Comparison of ENCODE assay signal across 30 mouse cellular contexts in the genomic region with DNA sequence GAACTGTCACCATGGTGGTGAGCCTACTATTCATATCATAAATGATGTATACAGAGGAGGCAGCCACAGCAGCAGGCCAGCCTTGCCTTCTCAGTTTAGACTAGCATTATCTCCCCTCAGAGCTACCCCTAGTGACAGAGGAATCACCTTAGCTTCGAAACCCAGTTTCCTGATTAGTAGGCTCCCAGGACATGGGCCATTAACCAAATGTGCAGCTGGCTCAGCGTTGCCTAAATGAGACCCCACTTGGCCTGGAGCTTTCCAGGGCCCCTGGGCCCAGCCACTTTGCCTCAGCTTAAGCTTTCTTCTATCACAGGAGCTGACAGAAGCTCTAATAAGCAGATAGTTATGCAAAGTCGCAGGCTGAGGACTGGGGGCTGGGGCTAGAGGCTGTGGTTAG. TPM values are rescaled to one million over a fixed set of nuclear protein-coding genes. Genes with fewer than 3 reads are reported as not detected.
DNase-seq lines count a peak whose midpoint lies in the region; ATAC-seq and TF ChIP-seq lines count a peak whose summit lies in the region.
"Had no signal": no experiment of that assay in that cellular context is flagged by ENCODE, and none has a peak within 500 bp of the region (broad histone marks: within the 10 kb centered on the region; RNA-seq: fewer than 3 reads in every experiment).

No protein-coding gene starts in this region.

- peak overlapping the region; percentile 17; the same call in 1 of the 2 replicates for H3K27ac ChIP-seq in hindbrain, embryonic 11.5 days (ENCODE audit: low read depth, low read length)
- H3K27ac ChIP-seq in hindbrain, embryonic 14.5 days, result no peak overlapping the region
- H3K27ac ChIP-seq in neural tube, embryonic 13.5 days (replicated peaks), result peak overlapping the region; percentile 65
- no peak overlapping the region for H3K27ac ChIP-seq in neural tube, embryonic 15.5 days (replicated peaks)
- no peak overlapping the region for H3K27ac ChIP-seq in hindbrain, embryonic 15.5 days (replicated peaks)
- H3K27ac ChIP-seq in thymus, adult 2 months (ENCODE audit: control insufficient read depth, insufficient read depth, low read length), result no peak overlapping the region
- H3K27ac ChIP-seq: heart, adult 2 months; heart, embryonic 13.5 days; kidney, postnatal 0 days; liver, embryonic 12.5 days had no signal

- H3K9me3 ChIP-seq in hindbrain, embryonic 11.5 days (ENCODE audit: control insufficient read depth, low read length), result no peaks in the 10 kb centered on the region
- no peaks in the 10 kb centered on the region for H3K9me3 ChIP-seq in hindbrain, embryonic 14.5 days (ENCODE audit: control insufficient read depth, low read length)
- no peaks in the 10 kb centered on the region for H3K9me3 ChIP-seq in neural tube, embryonic 13.5 days
- H3K9me3 ChIP-seq in neural tube, embryonic 15.5 days (replicated peaks), result no peaks in the 10 kb centered on the region
- H3K9me3 ChIP-seq in hindbrain, embryonic 15.5 days, result no peaks in the 10 kb centered on the region
- H3K9me3 ChIP-seq: heart, embryonic 13.5 days; liver, embryonic 12.5 days had no signal

- no peak overlapping the region for H3K4me3 ChIP-seq in hindbrain, embryonic 11.5 days (ENCODE audit: low read depth, low read length)
- no peak overlapping the region for H3K4me3 ChIP-seq in hindbrain, embryonic 14.5 days (replicated peaks; ENCODE audit: low read length)
- H3K4me3 ChIP-seq in neural tube, embryonic 13.5 days, result no peak overlapping the region
- no peak overlapping the region for H3K4me3 ChIP-seq in neural tube, embryonic 15.5 days (replicated peaks)
- no peak overlapping the region for H3K4me3 ChIP-seq in hindbrain, embryonic 15.5 days
- H3K4me3 ChIP-seq in thymus, adult 2 months (ENCODE audit: control insufficient read depth, insufficient read depth, low read length), result no peak overlapping the region
- H3K4me3 ChIP-seq: erythroblast, embryonic 14.5 days; heart, adult 2 months; heart, embryonic 13.5 days; liver, embryonic 12.5 days had no signal

- peak; percentile 25 for DNase-seq in hindbrain, embryonic 11.5 days (ENCODE audit: low spot score)
- no peak for DNase-seq in hindbrain, embryonic 14.5 days (ENCODE audit: low spot score)
- no peak for DNase-seq in layer of hippocampus, adult 18-20 months (ENCODE audit: low spot score in 2 of 2)
- no peak for DNase-seq in thymus, adult 2 months
- DNase-seq: adrenal gland, postnatal 14 days; cerebellum, adult 11-12 months; cerebellum, adult 9-11 months; heart, adult 2 months; heart, postnatal 14 days; kidney, adult 8-10 months; kidney, postnatal 4 days; layer of hippocampus, postnatal 36 days; left cerebral cortex, postnatal 4 days; liver, postnatal 0 days; lung, postnatal 36 days; right cerebral cortex, postnatal 14 days; thymus, postnatal 14 days had no signal

- no peak overlapping the region for H3K4me2 ChIP-seq in hindbrain, embryonic 11.5 days (replicated peaks; ENCODE audit: low read depth, low read length)
- no peak overlapping the region for H3K4me2 ChIP-seq in hindbrain, embryonic 14.5 days (replicated peaks)
- no peak overlapping the region for H3K4me2 ChIP-seq in neural tube, embryonic 13.5 days
- H3K4me2 ChIP-seq in neural tube, embryonic 15.5 days, result no peak overlapping the region
- no peak overlapping the region for H3K4me2 ChIP-seq in hindbrain, embryonic 15.5 days
- H3K4me2 ChIP-seq: heart, embryonic 13.5 days; liver, embryonic 12.5 days had no signal

- no peaks in the 10 kb centered on the region; the same call in 1 of the 2 replicates for H3K4me1 ChIP-seq in hindbrain, embryonic 11.5 days (replicated peaks; ENCODE audit: control insufficient read depth, insufficient read depth, low read length)
- peaks cover 17% of the 10 kb centered on the region; the same call in 1 of the 2 replicates for H3K4me1 ChIP-seq in hindbrain, embryonic 14.5 days (replicated peaks; ENCODE audit: control insufficient read depth, insufficient read depth, low read length)
- H3K4me1 ChIP-seq in neural tube, embryonic 13.5 days (replicated peaks), result peaks cover 56% of the 10 kb centered on the region
- peaks cover 36% of the 10 kb centered on the region for H3K4me1 ChIP-seq in neural tube, embryonic 15.5 days
- peaks cover 21% of the 10 kb centered on the region for H3K4me1 ChIP-seq in hindbrain, embryonic 15.5 days (replicated peaks)
- H3K4me1 ChIP-seq in thymus, adult 2 months (replicated peaks; ENCODE audit: control insufficient read depth, insufficient read depth, low read length), result no peaks in the 10 kb centered on the region
- H3K4me1 ChIP-seq: liver, embryonic 12.5 days had no signal

- TF ChIP-seq POLR2A in thymus, adult 2 months (IDR thresholded peaks at IDR 0.05; ENCODE audit: control insufficient read depth, extremely low read depth, insufficient read depth, low read length, poor library complexity), result no peak

- WGBS in hindbrain, embryonic 11.5 days, result 45% methylated on average over 3 of the region's 3 CpGs
- 35% methylated on average over 3 of the region's 3 CpGs for WGBS in hindbrain, embryonic 14.5 days
- 16% methylated on average over 3 of the region's 3 CpGs for WGBS in neural tube, embryonic 13.5 days
- 21% methylated on average over 3 of the region's 3 CpGs for WGBS in neural tube, embryonic 15.5 days
- 35% methylated on average over 3 of the region's 3 CpGs for WGBS in hindbrain, embryonic 15.5 days
- WGBS in thymus, adult 2 months, result 73% methylated on average over 3 of the region's 3 CpGs

- no peak for TF ChIP-seq CTCF in thymus, adult 2 months (IDR thresholded peaks at IDR 0.05; ENCODE audit: borderline replicate concordance, control insufficient read depth, extremely low read depth, insufficient read depth, low read length, poor library complexity)

- no peaks in the 10 kb centered on the region for H3K36me3 ChIP-seq in hindbrain, embryonic 11.5 days (ENCODE audit: control insufficient read depth, insufficient read depth, low read length)
- H3K36me3 ChIP-seq in hindbrain, embryonic 14.5 days (replicated peaks; ENCODE audit: control insufficient read depth, insufficient read depth), result no peaks in the 10 kb centered on the region
- H3K36me3 ChIP-seq in neural tube, embryonic 13.5 days, result no peaks in the 10 kb centered on the region
- H3K36me3 ChIP-seq in neural tube, embryonic 15.5 days, result no peaks in the 10 kb centered on the region
- H3K36me3 ChIP-seq in hindbrain, embryonic 15.5 days, result no peaks in the 10 kb centered on the region
- no peaks in the 10 kb centered on the region for H3K36me3 ChIP-seq in thymus, adult 2 months (ENCODE audit: control insufficient read depth, insufficient read depth, low read length)
- H3K36me3 ChIP-seq: heart, embryonic 13.5 days; liver, embryonic 12.5 days had no signal

- no peak for ATAC-seq in hindbrain, embryonic 11.5 days (ENCODE audit: low FRiP score)
- no peak for ATAC-seq in hindbrain, embryonic 14.5 days (ENCODE audit: low FRiP score)
- ATAC-seq in neural tube, embryonic 13.5 days (ENCODE audit: low read depth), result 0 out of 2 replicates have a peak, but pooled peaks have one; percentile 28
- ATAC-seq in neural tube, embryonic 15.5 days (ENCODE audit: low FRiP score), result no peak
- ATAC-seq in hindbrain, embryonic 15.5 days (ENCODE audit: low FRiP score, low read depth), result peak; percentile 10; the same call in 1 of the 2 replicates
- ATAC-seq: forebrain, embryonic 16.5 days; intestine, embryonic 16.5 days; liver, embryonic 12.5 days; liver, postnatal 0 days had no signal

- no peaks in the 10 kb centered on the region; the same call in 1 of the 2 replicates for H3K27me3 ChIP-seq in hindbrain, embryonic 11.5 days (ENCODE audit: control insufficient read depth, insufficient read depth, low read length)
- H3K27me3 ChIP-seq in hindbrain, embryonic 14.5 days (ENCODE audit: control insufficient read depth, insufficient read depth, low read length), result no peaks in the 10 kb centered on the region
- H3K27me3 ChIP-seq in neural tube, embryonic 13.5 days, result no peaks in the 10 kb centered on the region
- H3K27me3 ChIP-seq in neural tube, embryonic 15.5 days (replicated peaks), result no peaks in the 10 kb centered on the region
- no peaks in the 10 kb centered on the region for H3K27me3 ChIP-seq in hindbrain, embryonic 15.5 days
- H3K27me3 ChIP-seq in thymus, adult 2 months (ENCODE audit: control insufficient read depth, insufficient read depth, low read length), result no peaks in the 10 kb centered on the region

- no peak overlapping the region for H3K9ac ChIP-seq in hindbrain, embryonic 11.5 days (ENCODE audit: low read depth, low read length)
- H3K9ac ChIP-seq in hindbrain, embryonic 14.5 days, result no peak overlapping the region
- no peak overlapping the region for H3K9ac ChIP-seq in neural tube, embryonic 13.5 days
- no peak overlapping the region for H3K9ac ChIP-seq in neural tube, embryonic 15.5 days (replicated peaks)
- H3K9ac ChIP-seq in hindbrain, embryonic 15.5 days, result no peak overlapping the region
- H3K9ac ChIP-seq: heart, embryonic 13.5 days; liver, embryonic 12.5 days; liver, postnatal 0 days had no signal

RNA-seq across cellular contexts. Expression of gene Pitpnm3, which starts 39.6 kb away (rescaled TPM):
- polyA plus RNA-seq in hindbrain, embryonic 11.5 days (2014; fragmentation: Nextera tagmentation; extraction: Ambion mirVana), result 0.45 and 0.48 TPM in 2 replicates
- 4.9 and 5.2 TPM in 2 replicates for polyA plus RNA-seq in hindbrain, embryonic 14.5 days (2014; fragmentation: Nextera tagmentation; extraction: Ambion mirVana)
- 1.8 and 2.1 TPM in 2 replicates for polyA plus RNA-seq in neural tube, embryonic 13.5 days (2015; fragmentation: Nextera tagmentation; extraction: Ambion mirVana)
- 4.5 and 5.3 TPM in 2 replicates for polyA plus RNA-seq in neural tube, embryonic 15.5 days (2015; fragmentation: Nextera tagmentation; extraction: Ambion mirVana)
- polyA plus RNA-seq in hindbrain, embryonic 15.5 days (2015; fragmentation: Nextera tagmentation; extraction: Ambion mirVana), result 4.6 and 5.4 TPM in 2 replicates
- 10 to 100 TPM; 31.6 to 34.4 TPM for total RNA-seq in layer of hippocampus, adult 18-20 months (2021)
- 0.92 and 1.1 TPM in 2 replicates for polyA plus RNA-seq in thymus, adult 2 months (2012; rRNA removed)
- total RNA-seq: MEL; monocyte, adult 5-6 weeks had no signal
- polyA plus RNA-seq: erythroblast, embryonic 14.5 days; liver, postnatal 0 days had no signal

RNA-seq across cellular contexts. Expression of gene Pimreg, which starts 54.2 kb away (rescaled TPM):
- polyA plus RNA-seq in hindbrain, embryonic 11.5 days (2014; fragmentation: Nextera tagmentation; extraction: Ambion mirVana), result 158 and 171 TPM in 2 replicates
- 26.8 and 30.2 TPM in 2 replicates for polyA plus RNA-seq in hindbrain, embryonic 14.5 days (2014; fragmentation: Nextera tagmentation; extraction: Ambion mirVana)
- polyA plus RNA-seq in neural tube, embryonic 13.5 days (2015; fragmentation: Nextera tagmentation; extraction: Ambion mirVana), result 31.2 and 37.8 TPM in 2 replicates
- polyA plus RNA-seq in neural tube, embryonic 15.5 days (2015; fragmentation: Nextera tagmentation; extraction: Ambion mirVana), result 19.1 and 33.3 TPM in 2 replicates
- polyA plus RNA-seq in hindbrain, embryonic 15.5 days (2015; fragmentation: Nextera tagmentation; extraction: Ambion mirVana), result 35.4 and 41.2 TPM in 2 replicates
- total RNA-seq in layer of hippocampus, adult 18-20 months (2021), result not detected
- 40.8 and 48.0 TPM in 2 replicates for polyA plus RNA-seq in thymus, adult 2 months (2012; rRNA removed)
- total RNA-seq: gastrocnemius, adult 8-10 months; monocyte, adult 5-6 weeks had no signal

RNA-seq across cellular contexts. Expression of gene Aipl1, which starts 58.7 kb away (rescaled TPM):
- polyA plus RNA-seq in hindbrain, embryonic 11.5 days (2014; fragmentation: Nextera tagmentation; extraction: Ambion mirVana), result not detected in 2 replicates
- not detected in 2 replicates for polyA plus RNA-seq in hindbrain, embryonic 14.5 days (2014; fragmentation: Nextera tagmentation; extraction: Ambion mirVana)
- polyA plus RNA-seq in neural tube, embryonic 13.5 days (2015; fragmentation: Nextera tagmentation; extraction: Ambion mirVana), result 0.32 and 0.39 TPM in 2 replicates
- polyA plus RNA-seq in neural tube, embryonic 15.5 days (2015; fragmentation: Nextera tagmentation; extraction: Ambion mirVana), result 0.36 and 0.41 TPM in 2 replicates
- 0.38 and 0.43 TPM in 2 replicates for polyA plus RNA-seq in hindbrain, embryonic 15.5 days (2015; fragmentation: Nextera tagmentation; extraction: Ambion mirVana)
- total RNA-seq in layer of hippocampus, adult 18-20 months (2021), result not detected
- polyA plus RNA-seq in thymus, adult 2 months (2012; rRNA removed), result 0.54 and 0.89 TPM in 2 replicates
- total RNA-seq: gastrocnemius, adult 8-10 months; heart, adult 2 months; heart, postnatal 14 days; layer of hippocampus, postnatal 36 days had no signal
- polyA plus RNA-seq: stomach, embryonic 14.5 days had no signal

Comparison
In these comparisons a context has a peak if more than half of its experiments do, and no peak if none do; other contexts are left out.
1. ATAC-seq: peak in neural tube, embryonic 13.5 days (single experiment) and hindbrain, embryonic 15.5 days (single experiment); none in hindbrain, embryonic 11.5 days (single experiment), hindbrain, embryonic 14.5 days (single experiment) and neural tube, embryonic 15.5 days (single experiment).
2. H3K27ac ChIP-seq: peak in hindbrain, embryonic 11.5 days (single experiment) and neural tube, embryonic 13.5 days (single experiment); none in hindbrain, embryonic 14.5 days (single experiment), neural tube, embryonic 15.5 days (single experiment), hindbrain, embryonic 15.5 days (single experiment) and thymus, adult 2 months (single experiment).